Comparison of ENCODE assay signal across 26 mouse cellular contexts in genomic region chr4:135293813-135294212, GRCm38 (mm10). TPM values are rescaled to one million over a fixed set of nuclear protein-coding genes. Genes with fewer than 3 reads are reported as not detected.
DNase-seq lines count a peak whose midpoint lies in the region; ATAC-seq and TF ChIP-seq lines count a peak whose summit lies in the region.
"Had no signal": no experiment of that assay in that cellular context is flagged by ENCODE, and none has a peak within 500 bp of the region (broad histone marks: within the 10 kb centered on the region; RNA-seq: fewer than 3 reads in every experiment).

No protein-coding gene starts in this region.

- H3K4me2 ChIP-seq in kidney, embryonic 15.5 days: no peak overlapping the region
- H3K4me2 ChIP-seq: heart, embryonic 13.5 days; hindbrain, embryonic 14.5 days; limb, embryonic 12.5 days; stomach, embryonic 15.5 days had no signal

- no peak overlapping the region for H3K4me3 ChIP-seq in kidney, embryonic 15.5 days (replicated peaks)
- peak overlapping the region; percentile 3; the same call in 1 of the 2 replicates for H3K4me3 ChIP-seq in testis, adult 2 months (ENCODE audit: control insufficient read depth, low read depth, low read length)
- H3K4me3 ChIP-seq: erythroblast, embryonic 14.5 days; gastrocnemius, adult 2 months; heart, adult 2 months; heart, embryonic 13.5 days; limb, embryonic 12.5 days; stomach, embryonic 15.5 days had no signal

- no peak for ATAC-seq in kidney, embryonic 15.5 days (replicated peaks; ENCODE audit: low FRiP score)
- ATAC-seq: forebrain, embryonic 16.5 days; inflammation-experienced regulatory T-cells, adult 6 months had no signal

- DNase-seq in kidney, postnatal 14 days: no peak
- no peak for DNase-seq in testis, postnatal 14 days (ENCODE audit: low spot score)
- DNase-seq in lung, postnatal 36 days: peak; percentile 80
- no peak for DNase-seq in cerebellum, postnatal 14 days
- DNase-seq: adrenal gland, postnatal 14 days; cerebellum, adult 11 months; cerebellum, adult 9-10 months; gastrocnemius, adult 2 months; gastrocnemius, postnatal 36 days; heart, adult 2 months; heart, postnatal 10 days; kidney, adult 18-20 months; layer of hippocampus, adult 9-11 months; midbrain, embryonic 14.5 days; thymus, adult 2 months; thymus, postnatal 36 days had no signal

- no peaks in the 10 kb centered on the region for H3K36me3 ChIP-seq in kidney, embryonic 15.5 days
- H3K36me3 ChIP-seq in testis, adult 2 months (ENCODE audit: control insufficient read depth, insufficient read depth, low read length): no peaks in the 10 kb centered on the region
- H3K36me3 ChIP-seq: heart, embryonic 13.5 days; limb, embryonic 12.5 days; stomach, embryonic 15.5 days had no signal

- no peaks in the 10 kb centered on the region for H3K9me3 ChIP-seq in kidney, embryonic 15.5 days (replicated peaks)
- H3K9me3 ChIP-seq: heart, embryonic 13.5 days; limb, embryonic 12.5 days; stomach, embryonic 15.5 days had no signal

- no peak for TF ChIP-seq POLR2A in testis, adult 2 months (IDR thresholded peaks at IDR 0.05; ENCODE audit: control insufficient read depth, low read depth, low read length)

- TF ChIP-seq CTCF in testis, adult 2 months (IDR thresholded peaks at IDR 0.05; ENCODE audit: control insufficient read depth, insufficient read depth, insufficient replicate concordance, low read depth, low read length): no peak

- no peak overlapping the region for H3K9ac ChIP-seq in kidney, embryonic 15.5 days
- H3K9ac ChIP-seq: heart, embryonic 13.5 days; hindbrain, embryonic 14.5 days; limb, embryonic 12.5 days; stomach, embryonic 15.5 days had no signal

- peaks cover 40% of the 10 kb centered on the region for H3K4me1 ChIP-seq in kidney, embryonic 15.5 days
- H3K4me1 ChIP-seq in testis, adult 2 months (ENCODE audit: control insufficient read depth, insufficient read depth, low read length): peaks cover 16% of the 10 kb centered on the region

- 90% methylated on average over 3 of the region's 3 CpGs for whole genome bisulfite sequencing in kidney, embryonic 15.5 days

- H3K27me3 ChIP-seq in kidney, embryonic 15.5 days: no peaks in the 10 kb centered on the region
- H3K27me3 ChIP-seq in testis, adult 2 months (ENCODE audit: control insufficient read depth, insufficient read depth, low read length): no peaks in the 10 kb centered on the region
- H3K27me3 ChIP-seq: CH12.LX; heart, embryonic 13.5 days; limb, embryonic 12.5 days; stomach, embryonic 15.5 days had no signal

- peak overlapping the region; percentile 56 for H3K27ac ChIP-seq in kidney, embryonic 15.5 days
- no peak overlapping the region for H3K27ac ChIP-seq in testis, adult 2 months (ENCODE audit: control insufficient read depth, insufficient read depth, low read depth, low read length)
- H3K27ac ChIP-seq: gastrocnemius, adult 2 months; heart, adult 2 months; heart, embryonic 13.5 days; hindbrain, embryonic 14.5 days; limb, embryonic 12.5 days; stomach, embryonic 15.5 days had no signal

RNA-seq across cellular contexts. Expression of gene Clic4, which starts 21.2 kb away (rescaled TPM):
- polyA plus RNA-seq in kidney, embryonic 15.5 days (2015; fragmentation: Nextera tagmentation; extraction: Ambion mirVana): 200 TPM in 2 replicates
- 20.9 and 21.0 TPM in 2 replicates for polyA plus RNA-seq in testis, adult 2 months (2012; rRNA removed)

RNA-seq across cellular contexts. Expression of gene Srrm1, which starts 59.3 kb away (rescaled TPM):
- polyA plus RNA-seq in kidney, embryonic 15.5 days (2015; fragmentation: Nextera tagmentation; extraction: Ambion mirVana): 257 and 267 TPM in 2 replicates
- 23.5 and 25.7 TPM in 2 replicates for polyA plus RNA-seq in testis, adult 2 months (2012; rRNA removed)
